ENCODE assay signal across 11 mouse cellular contexts in genomic region chr11:102053847-102054246, GRCm38 (mm10). TPM values are rescaled to one million over a fixed set of nuclear protein-coding genes. Genes with fewer than 3 reads are reported as not detected.
DNase-seq lines count a peak whose midpoint lies in the region; ATAC-seq and TF ChIP-seq lines count a peak whose summit lies in the region.
"Had no signal": no experiment of that assay in that cellular context is flagged by ENCODE, and none has a peak within 500 bp of the region (broad histone marks: within the 10 kb centered on the region; RNA-seq: fewer than 3 reads in every experiment).

No protein-coding gene starts in this region.

- no peak overlapping the region for H3K4me2 ChIP-seq in lung, postnatal 0 days (replicated peaks; ENCODE audit: low read depth, low read length)
- H3K4me2 ChIP-seq: embryonic facial prominence, embryonic 15.5 days; limb, embryonic 15.5 days had no signal

- H3K27me3 ChIP-seq in kidney, adult 2 months (replicated peaks; ENCODE audit: control insufficient read depth, insufficient read depth, low read length): no peaks in the 10 kb centered on the region
- no peaks in the 10 kb centered on the region for H3K27me3 ChIP-seq in lung, postnatal 0 days (replicated peaks; ENCODE audit: insufficient read depth, low read length)
- H3K27me3 ChIP-seq: embryonic facial prominence, embryonic 15.5 days; limb, embryonic 15.5 days had no signal

- ATAC-seq in lung, postnatal 0 days: no peak

- no peak for TF ChIP-seq POLR2A in kidney, adult 2 months (IDR thresholded peaks at IDR 0.05; ENCODE audit: low read depth, low read length)

- 39% methylated on average over 9 of the region's 9 CpGs for WGBS in kidney, adult 2 months
- WGBS in lung, postnatal 0 days: 22% methylated on average over 9 of the region's 9 CpGs

- TF ChIP-seq EP300 in lung, postnatal 0 days (IDR thresholded peaks at IDR 0.05): no peak

- H3K9me3 ChIP-seq in lung, postnatal 0 days (ENCODE audit: low read length): no peaks in the 10 kb centered on the region
- H3K9me3 ChIP-seq: embryonic facial prominence, embryonic 15.5 days; limb, embryonic 15.5 days had no signal

- TF ChIP-seq CTCF in kidney, adult 2 months (conservative IDR thresholded peaks at IDR 0.05; ENCODE audit: insufficient read depth, insufficient read length, low read depth, low read length): peak; percentile 67
- peak; percentile 63 for TF ChIP-seq CTCF in lung, postnatal 0 days (IDR thresholded peaks at IDR 0.05)

- DNase-seq in gastrocnemius, postnatal 10 days: peak; percentile 65
- DNase-seq in gastrocnemius, postnatal 4 days (ENCODE audit: low spot score in 2 of 2): no peak
- DNase-seq in urinary bladder, postnatal 14 days (ENCODE audit: low spot score): peak; percentile 46
- DNase-seq in urinary bladder, postnatal 10 days (ENCODE audit: low spot score): no peak
- DNase-seq in cerebellum, adult 8-10 months: peak; percentile 74
- peak; percentile 54 for DNase-seq in kidney, adult 2 months
- peak; percentile 61 for DNase-seq in lung, postnatal 0 days (ENCODE audit: low spot score)
- DNase-seq in thymus, postnatal 4 days: peak; percentile 71

- peaks cover 4% of the 10 kb centered on the region; the same call in 1 of the 2 replicates for H3K4me1 ChIP-seq in kidney, adult 2 months (ENCODE audit: control insufficient read depth, insufficient read depth, low read length)
- peaks cover 4% of the 10 kb centered on the region; the same call in 1 of the 2 replicates for H3K4me1 ChIP-seq in lung, postnatal 0 days (ENCODE audit: insufficient read depth, low read depth, low read length)
- H3K4me1 ChIP-seq: embryonic facial prominence, embryonic 15.5 days had no signal

- H3K27ac ChIP-seq in kidney, adult 2 months (ENCODE audit: insufficient read depth, low read depth, low read length): no peak overlapping the region
- no peak overlapping the region for H3K27ac ChIP-seq in lung, postnatal 0 days (ENCODE audit: low read length)
- H3K27ac ChIP-seq: embryonic facial prominence, embryonic 15.5 days; limb, embryonic 15.5 days had no signal

- H3K36me3 ChIP-seq in kidney, adult 2 months (ENCODE audit: control insufficient read depth, insufficient read depth, low read length): no peaks in the 10 kb centered on the region
- no peaks in the 10 kb centered on the region for H3K36me3 ChIP-seq in lung, postnatal 0 days (ENCODE audit: insufficient read depth, low read length)

- H3K4me3 ChIP-seq in kidney, adult 2 months (ENCODE audit: insufficient read depth, low read depth, low read length): no peak overlapping the region
- no peak overlapping the region for H3K4me3 ChIP-seq in lung, postnatal 0 days (ENCODE audit: low read depth, low read length)
- H3K4me3 ChIP-seq: embryonic facial prominence, embryonic 15.5 days; limb, embryonic 15.5 days had no signal

- H3K9ac ChIP-seq in lung, postnatal 0 days (replicated peaks; ENCODE audit: low read depth): no peak overlapping the region
- H3K9ac ChIP-seq: embryonic facial prominence, embryonic 15.5 days; limb, embryonic 15.5 days had no signal

RNA-seq across cellular contexts. Expression of gene Cd300lg, which starts 12.5 kb away (rescaled TPM):
- total RNA-seq in gastrocnemius, postnatal 10 days (2021): 10 to 100 TPM; 18.0 to 20.4 TPM
- 10 to 100 TPM; 12.8 to 13.2 TPM for total RNA-seq in gastrocnemius, postnatal 4 days (2021)
- 62.1 and 67.1 TPM in 2 replicates for polyA plus RNA-seq in kidney, adult 2 months (2012; rRNA removed)
- 2.1 and 2.4 TPM in 2 replicates for polyA plus RNA-seq in lung, postnatal 0 days (2015; fragmentation: Nextera tagmentation; extraction: Ambion mirVana)

RNA-seq across cellular contexts. Expression of gene Mpp3, which starts 25.6 kb away (rescaled TPM):
- 10 to 100 TPM; 76.8 to 83.7 TPM for total RNA-seq in gastrocnemius, postnatal 10 days (2021)
- 10 to 100 TPM; 55.8 to 95.9 TPM for total RNA-seq in gastrocnemius, postnatal 4 days (2021)
- 2.3 and 3.5 TPM in 2 replicates for polyA plus RNA-seq in kidney, adult 2 months (2012; rRNA removed)
- 0.84 and 2.2 TPM in 2 replicates for polyA plus RNA-seq in lung, postnatal 0 days (2015; fragmentation: Nextera tagmentation; extraction: Ambion mirVana)

RNA-seq across cellular contexts. Expression of gene Mpp2, which starts 34.5 kb away (rescaled TPM):
- total RNA-seq in gastrocnemius, postnatal 10 days (2021): 1 to 10 TPM; 1.1 to 1.5 TPM
- total RNA-seq in gastrocnemius, postnatal 4 days (2021): 1 to 10 TPM; 1.7 to 2.5 TPM
- 4.9 and 5.9 TPM in 2 replicates for polyA plus RNA-seq in kidney, adult 2 months (2012; rRNA removed)
- polyA plus RNA-seq in lung, postnatal 0 days (2015; fragmentation: Nextera tagmentation; extraction: Ambion mirVana): 3.9 TPM in 2 replicates

RNA-seq across cellular contexts. Expression of gene Ppy, which starts 47.3 kb away (rescaled TPM):
- not detected for total RNA-seq in gastrocnemius, postnatal 10 days (2021)
- total RNA-seq in gastrocnemius, postnatal 4 days (2021): not detected
- polyA plus RNA-seq in kidney, adult 2 months (2012; rRNA removed): not detected in 2 replicates
- 2.6 and 4.2 TPM in 2 replicates for polyA plus RNA-seq in lung, postnatal 0 days (2015; fragmentation: Nextera tagmentation; extraction: Ambion mirVana)
- polyA plus RNA-seq: embryonic facial prominence, embryonic 15.5 days; limb, embryonic 15.5 days; stomach, embryonic 14.5 days had no signal

RNA-seq across cellular contexts. Expression of gene Pyy, which starts 53.8 kb away (rescaled TPM):
- not detected for total RNA-seq in gastrocnemius, postnatal 10 days (2021)
- total RNA-seq in gastrocnemius, postnatal 4 days (2021): not detected
- polyA plus RNA-seq in kidney, adult 2 months (2012; rRNA removed): not detected in 2 replicates
- not detected in 2 replicates for polyA plus RNA-seq in lung, postnatal 0 days (2015; fragmentation: Nextera tagmentation; extraction: Ambion mirVana)
- polyA plus RNA-seq: embryonic facial prominence, embryonic 15.5 days; limb, embryonic 15.5 days had no signal

Comparison
In these comparisons a context has a peak if more than half of its experiments do, and no peak if none do; other contexts are left out.
1. DNase-seq: peak in gastrocnemius, postnatal 10 days (single experiment), urinary bladder, postnatal 14 days (single experiment), cerebellum, adult 8-10 months (single experiment), kidney, adult 2 months (single experiment), lung, postnatal 0 days (single experiment) and thymus, postnatal 4 days (single experiment); none in gastrocnemius, postnatal 4 days (0 of 2) and urinary bladder, postnatal 10 days (single experiment).